Mouse (Mus musculus) fat pad, adult 2 months (tissue): ENCODE results near the gene Rsu1.

ENCODE experiments used
- DNase-seq: peaks from one replicate; pipeline ENCODE4 v3.0.0-alpha.2; 2011; ENCODE audit warnings: low read depth, low spot score; ENCODE audit errors: extremely low read depth

Rsu1 gene

DNA sequence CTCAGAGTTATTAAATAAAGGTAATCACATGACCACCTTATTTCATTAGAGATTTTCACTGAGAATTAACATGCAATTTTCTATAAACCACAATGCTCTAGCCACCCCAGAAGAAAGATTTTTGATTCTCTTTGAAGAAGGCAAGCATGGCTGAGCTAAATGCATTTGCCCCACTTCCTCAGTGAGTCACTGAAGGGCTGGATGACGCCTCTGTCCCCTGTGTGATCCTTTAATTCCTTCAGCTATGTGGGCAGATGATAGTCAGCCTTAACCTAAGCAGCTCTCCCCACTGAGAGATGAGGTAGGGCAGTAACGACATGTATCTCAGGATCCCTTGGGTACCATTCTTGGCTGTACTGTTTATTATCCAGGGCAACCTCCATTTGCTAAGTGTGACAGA, 190.7 kb downstream of the Rsu1 start:
- DNase-seq: no peak

DNA sequence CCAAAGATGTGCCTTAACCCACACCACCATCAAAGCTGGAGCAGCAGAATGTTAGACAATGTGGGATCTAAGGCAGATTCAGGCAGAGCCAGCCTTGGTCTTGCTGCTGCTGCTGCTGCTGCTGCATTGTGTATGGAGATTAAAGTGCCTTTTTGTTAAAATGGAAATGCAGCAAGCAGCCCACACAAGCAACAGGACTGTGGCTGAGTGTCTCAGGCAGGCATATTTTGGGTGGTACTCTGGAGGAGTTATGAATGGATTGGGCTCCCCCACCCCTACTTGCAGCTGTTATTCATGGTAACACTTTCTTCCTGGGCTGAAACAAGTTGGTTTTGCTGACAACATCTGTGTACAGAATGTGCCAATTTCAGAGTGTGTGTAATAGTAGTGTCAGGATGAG, 199.0 kb downstream of the Rsu1 start:
- no peak for DNase-seq

DNA sequence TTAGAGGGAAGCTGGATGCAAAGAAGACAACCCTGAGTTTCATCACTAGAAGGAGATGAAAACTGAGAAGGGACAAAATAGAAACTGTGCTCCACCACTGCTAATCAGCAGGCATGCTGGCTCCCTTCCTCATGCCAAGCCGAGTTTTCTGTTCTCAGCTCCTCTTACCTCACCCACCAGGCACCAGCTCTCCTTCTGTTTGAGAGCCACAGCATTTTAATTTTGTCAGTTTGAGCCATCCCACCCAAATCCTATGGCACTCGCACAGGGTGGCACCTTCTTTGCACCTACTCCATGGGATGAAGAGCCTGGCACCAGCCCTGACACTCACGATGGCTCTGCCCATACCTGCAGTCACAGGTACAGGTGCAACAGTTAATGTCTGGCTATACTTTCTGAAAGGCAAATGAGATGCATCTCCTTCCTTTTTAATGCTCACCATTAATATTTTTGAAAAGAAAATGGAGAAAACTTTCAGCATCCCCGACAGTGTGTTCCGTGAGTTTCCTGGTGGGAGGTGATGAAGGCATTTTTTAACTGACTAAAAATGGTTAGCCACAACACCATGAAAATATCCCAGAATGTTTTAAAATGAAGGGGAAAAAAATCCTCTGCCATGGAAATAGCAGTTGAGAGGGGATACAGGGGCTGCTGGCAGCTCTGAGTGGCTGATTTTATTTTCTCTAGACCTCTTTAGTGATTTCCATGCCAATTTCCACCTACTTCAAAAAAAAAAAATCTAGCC, 210.6 kb downstream of the Rsu1 start:
- no peak for DNase-seq

DNA sequence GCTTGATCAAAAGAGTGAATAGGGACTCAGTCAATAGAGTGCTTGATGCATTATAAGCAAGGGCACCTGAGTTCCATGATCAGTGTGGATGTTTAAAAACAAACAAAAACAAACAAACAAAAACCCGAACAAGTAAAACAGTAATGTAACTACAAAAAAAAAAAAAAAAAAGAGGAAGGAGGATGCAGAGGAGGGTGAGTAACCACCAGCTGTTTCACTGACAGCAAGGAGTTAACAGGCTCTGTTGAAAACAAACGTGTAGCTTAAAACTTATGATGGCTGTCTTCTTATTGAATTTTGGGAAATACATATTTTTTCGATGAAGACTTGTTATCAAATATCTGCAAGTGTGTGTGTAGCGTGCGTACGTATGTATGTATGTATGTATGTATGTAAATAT, 222.6 kb downstream of the Rsu1 start:
- DNase-seq: no peak

DNA sequence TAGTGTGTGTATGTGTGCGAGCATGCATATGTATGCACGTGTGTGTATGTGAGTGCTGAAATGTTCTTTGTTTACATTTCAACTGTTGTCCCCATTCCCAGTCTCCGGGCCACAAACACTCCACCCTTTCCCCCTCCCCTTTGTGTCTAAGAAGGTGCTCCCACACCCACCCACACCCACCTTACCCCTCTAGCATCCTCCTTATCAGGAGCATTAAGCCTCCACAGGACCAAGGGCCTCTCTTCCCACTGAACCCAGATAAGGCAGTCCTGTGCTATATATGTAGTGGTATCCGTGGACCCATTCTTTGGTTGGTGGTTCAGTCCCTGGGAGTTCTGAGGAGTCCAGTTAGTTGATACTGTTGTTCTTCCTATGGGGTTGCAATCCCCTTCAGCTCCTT, 226.7 kb downstream of the Rsu1 start:
- no peak for DNase-seq

DNA sequence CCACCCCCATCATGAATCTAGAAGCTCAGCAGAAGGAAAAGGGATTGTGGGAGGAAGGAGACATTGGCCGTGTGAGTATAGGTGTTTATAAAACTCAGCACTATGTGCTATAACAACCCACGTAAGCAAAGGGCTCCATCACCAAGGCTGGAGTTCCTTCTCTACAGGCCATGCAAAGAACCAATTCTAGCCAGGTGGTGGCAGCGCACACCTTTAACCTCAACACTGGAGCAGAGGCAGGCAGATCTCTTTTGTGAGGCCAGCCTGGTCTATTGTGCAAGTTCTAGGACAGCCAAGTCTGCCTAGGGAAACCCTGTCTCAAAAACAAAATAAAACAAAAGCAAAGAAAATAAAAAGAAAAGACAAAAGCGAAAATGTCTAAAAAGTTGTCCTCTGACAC, 231.4 kb downstream of the Rsu1 start:
- DNase-seq: no peak

DNA sequence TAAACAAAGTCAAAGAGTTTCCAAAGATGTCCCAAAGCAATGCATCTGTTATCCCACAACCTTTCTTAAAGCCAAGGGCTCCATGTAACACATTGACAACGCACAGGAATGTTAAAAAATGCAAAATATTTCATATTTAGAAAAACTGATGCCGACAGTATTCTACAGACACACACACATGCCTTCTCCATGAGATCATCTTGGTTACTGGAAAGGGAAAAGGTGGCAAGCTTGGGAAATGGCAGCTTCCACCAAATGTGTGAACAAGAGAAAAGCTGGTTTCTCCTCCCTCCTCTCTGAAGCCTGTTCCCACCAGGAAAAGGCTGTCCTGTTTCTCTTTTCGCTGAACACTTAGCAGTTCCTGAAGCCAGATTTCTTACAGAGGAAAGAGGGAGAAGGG, 232.4 kb downstream of the Rsu1 start:
- no peak for DNase-seq
